Mouse (Mus musculus) heart, embryonic 16.5 days (tissue): Measurements from ENCODE around the gene Abcb10. TPM values are rescaled to one million over a fixed set of nuclear protein-coding genes. Genes with fewer than 3 reads are reported as not detected.

Experiments
- microRNA counts: library from miRNA; unstranded; fragments of <30 nt; microRNA quantifications from one replicate; lab custom pipeline; 2016
- microRNA-seq: library from miRNA; unstranded; fragments of <30 nt; microRNA quantifications from one replicate; pipeline ENCODE4, GENCODE M21; 2017
- polyA plus RNA-seq: library from polyadenylated mRNA; unstranded; fragments of >200 nt; fragmentation: Nextera tagmentation; extraction: Ambion mirVana; gene quantifications from 2 replicates; pipeline ENCODE4 v1.2.1, GENCODE M21; 2015

The Abcb10 gene
- polyA plus RNA-seq, 1 experiment from 2014 or later = 17.1 TPM

MicroRNA genes within 50 kb of the gene (microRNA counts, 519-probe panel; counts per million panel counts)
- 2,473 counts per million, percentile 57 among the panel's probes with 10 or more counts for microRNA mmu-miR-1967 (lab: Ali Mortazavi, UCI)

Small RNA genes within 50 kb of the gene (microRNA-seq; reads per million reads assigned to microRNA genes)
- not detected for gene Mir1967

Other genes with a start within 250 kb of the Abcb10 start
- gene Rab4a, start 177.1 kb downstream of the Abcb10 start, polyA plus RNA-seq = 28.6 and 32.2 TPM in 2 replicates
- gene Ccsap, start 122.9 kb downstream of the Abcb10 start, polyA plus RNA-seq = 2.3 and 2.7 TPM in 2 replicates
- 195 and 247 TPM in 2 replicates for gene Acta1, start 88.4 kb downstream of the Abcb10 start, polyA plus RNA-seq
- 20.3 and 21.6 TPM in 2 replicates for gene Nup133, start 33.9 kb downstream of the Abcb10 start, polyA plus RNA-seq
- 25.4 and 27.9 TPM in 2 replicates for gene Taf5l, start 38.3 kb upstream of the Abcb10 start, polyA plus RNA-seq
- gene Urb2, start 38.4 kb upstream of the Abcb10 start, polyA plus RNA-seq = 3.0 and 3.3 TPM in 2 replicates
- gene Galnt2, start 248.3 kb upstream of the Abcb10 start, polyA plus RNA-seq = 32.9 and 35.6 TPM in 2 replicates